Mouse (Mus musculus): ENCODE measurements around the gene Casp14. TPM values are rescaled to one million over a fixed set of nuclear protein-coding genes. Genes with fewer than 3 reads are reported as not detected.

Gene Casp14
- not detected in 2 replicates for polyA plus RNA-seq (2015; fragmentation: Nextera tagmentation; extraction: Ambion mirVana)

- H3K9ac ChIP-seq = no peak within 1 kb of the TSS
- H3K4me3 ChIP-seq (replicated peaks) = no peak within 1 kb of the TSS
- no peak within 1 kb of the TSS for H3K4me2 ChIP-seq
- no peak within 1 kb of the TSS for H3K27ac ChIP-seq (replicated peaks)
- H3K27me3 ChIP-seq = no peaks in the 10 kb centered on the region
- 53% methylated on average over 11 of the region's 11 CpGs for WGBS (ENCODE audit: insufficient replicate concordance)
- no peak for ATAC-seq (ENCODE audit: insufficient read depth)
- H3K36me3 ChIP-seq (replicated peaks) = no peaks in the 10 kb centered on the region
- H3K4me1 ChIP-seq (replicated peaks) = no peaks in the 10 kb centered on the region
- no peaks in the 10 kb centered on the region for H3K9me3 ChIP-seq (replicated peaks)
Observed at GRCm38 (mm10) chr10:78718056-78718455, at the start of gene Casp14. Gene Casp14, minus strand, starts transcription at chr10:78718294.

GRCm38 (mm10) chr10:78765570-78765969, 47.5 kb upstream of the Casp14 start:
- H3K4me1 ChIP-seq (replicated peaks) = no peaks in the 10 kb centered on the region
- ATAC-seq (ENCODE audit: insufficient read depth) = no peak
- no peaks in the 10 kb centered on the region for H3K9me3 ChIP-seq (replicated peaks)
- H3K4me3 ChIP-seq (replicated peaks) = no peak overlapping the region
- no peak overlapping the region for H3K4me2 ChIP-seq
- no peaks in the 10 kb centered on the region for H3K36me3 ChIP-seq (replicated peaks)
- no peak overlapping the region for H3K9ac ChIP-seq
- no peaks in the 10 kb centered on the region for H3K27me3 ChIP-seq
- no peak overlapping the region for H3K27ac ChIP-seq (replicated peaks)
- 46% methylated on average over 1 of the region's 1 CpGs for WGBS (ENCODE audit: insufficient replicate concordance)

GRCm38 (mm10) chr10:78756021-78756420, 37.9 kb upstream of the Casp14 start:
- H3K4me1 ChIP-seq (replicated peaks) = no peaks in the 10 kb centered on the region
- H3K27me3 ChIP-seq = peaks cover 23% of the 10 kb centered on the region
- H3K27ac ChIP-seq (replicated peaks) = no peak overlapping the region
- no peak overlapping the region for H3K9ac ChIP-seq
- no peak overlapping the region for H3K4me2 ChIP-seq
- H3K4me3 ChIP-seq (replicated peaks) = no peak overlapping the region
- no peaks in the 10 kb centered on the region for H3K36me3 ChIP-seq (replicated peaks)
- WGBS (ENCODE audit: insufficient replicate concordance) = 35% methylated on average over 6 of the region's 6 CpGs
- H3K9me3 ChIP-seq (replicated peaks) = no peaks in the 10 kb centered on the region
- no peak for ATAC-seq (ENCODE audit: insufficient read depth)

- Histone ChIP-seq H3K9ac (no peak within 1 kb of the TSS), H3K4me3 (replicated peaks) (peak within 1 kb of the TSS; percentile 29), H3K4me1 (replicated peaks) (no peaks in the 10 kb centered on the region), H3K27ac (replicated peaks) (no peak within 1 kb of the TSS), H3K9me3 (replicated peaks) (no peaks in the 10 kb centered on the region), H3K27me3 (peaks cover 28% of the 10 kb centered on the region), H3K4me2 (peak within 1 kb of the TSS; percentile 52), H3K36me3 (replicated peaks) (no peaks in the 10 kb centered on the region)
- 3% methylated on average over 60 of the region's 61 CpGs for WGBS (ENCODE audit: insufficient replicate concordance)
- no peak for ATAC-seq (ENCODE audit: insufficient read depth)
Observed at GRCm38 (mm10) chr10:78752452-78753191, 34.5 kb upstream of the Casp14 start, which contains the start of gene Ccdc105. Gene Ccdc105, minus strand, starts transcription at chr10:78753065.

GRCm38 (mm10) chr10:78748946-78749345, 30.9 kb upstream of the Casp14 start:
- ATAC-seq (ENCODE audit: insufficient read depth) = no peak
- H3K27ac ChIP-seq (replicated peaks) = no peak overlapping the region
- 58% methylated on average over 6 of the region's 6 CpGs for WGBS (ENCODE audit: insufficient replicate concordance)

GRCm38 (mm10) chr10:78748161-78748560, 30.1 kb upstream of the Casp14 start:
- WGBS (ENCODE audit: insufficient replicate concordance) = 60% methylated on average over 13 of the region's 13 CpGs
- Histone ChIP-seq H3K27ac (replicated peaks) (no peak overlapping the region), H3K4me2 (no peak overlapping the region), H3K9ac (no peak overlapping the region), H3K27me3 (peaks cover 37% of the 10 kb centered on the region), H3K4me3 (replicated peaks) (no peak overlapping the region), H3K4me1 (replicated peaks) (no peaks in the 10 kb centered on the region), H3K9me3 (replicated peaks) (no peaks in the 10 kb centered on the region), H3K36me3 (replicated peaks) (no peaks in the 10 kb centered on the region)
- no peak for ATAC-seq (ENCODE audit: insufficient read depth)

More at GRCm38 (mm10) chr10:78748946-78749345, 30.9 kb upstream of the Casp14 start:
- H3K27me3 ChIP-seq = peaks cover 40% of the 10 kb centered on the region
- no peak overlapping the region for H3K9ac ChIP-seq
- no peaks in the 10 kb centered on the region for H3K4me1 ChIP-seq (replicated peaks)
- no peak overlapping the region for H3K4me3 ChIP-seq (replicated peaks)
- no peaks in the 10 kb centered on the region for H3K36me3 ChIP-seq (replicated peaks)
- no peak overlapping the region for H3K4me2 ChIP-seq
- H3K9me3 ChIP-seq (replicated peaks) = no peaks in the 10 kb centered on the region

GRCm38 (mm10) chr10:78747035-78747721, 29.1 kb upstream of the Casp14 start:
- peaks cover 27% of the 10 kb centered on the region for H3K27me3 ChIP-seq
- no peak for ATAC-seq (ENCODE audit: insufficient read depth)
- H3K4me1 ChIP-seq (replicated peaks) = no peaks in the 10 kb centered on the region
- H3K9me3 ChIP-seq (replicated peaks) = no peaks in the 10 kb centered on the region
- no peaks in the 10 kb centered on the region for H3K36me3 ChIP-seq (replicated peaks)
- H3K27ac ChIP-seq (replicated peaks) = no peak overlapping the region
- H3K9ac ChIP-seq = no peak overlapping the region
- H3K4me3 ChIP-seq (replicated peaks) = no peak overlapping the region
- 4% methylated on average over 27 of the region's 27 CpGs for WGBS (ENCODE audit: insufficient replicate concordance)
- H3K4me2 ChIP-seq = peak overlapping the region; percentile 23; the same call in 1 of the 2 replicates

GRCm38 (mm10) chr10:78745453-78746232, 27.5 kb upstream of the Casp14 start:
- whole genome bisulfite sequencing (ENCODE audit: insufficient replicate concordance) = 33% methylated on average over 4 of the region's 4 CpGs
- H3K4me3 ChIP-seq (replicated peaks) = no peak overlapping the region
- ATAC-seq (ENCODE audit: insufficient read depth) = no peak

GRCm38 (mm10) chr10:78743721-78744120, 25.6 kb upstream of the Casp14 start:
- H3K9me3 ChIP-seq (replicated peaks) = no peaks in the 10 kb centered on the region
- H3K27ac ChIP-seq (replicated peaks) = no peak overlapping the region
- H3K36me3 ChIP-seq (replicated peaks) = no peaks in the 10 kb centered on the region
- no peak overlapping the region for H3K4me2 ChIP-seq
- no peak overlapping the region for H3K4me3 ChIP-seq (replicated peaks)
- H3K9ac ChIP-seq = no peak overlapping the region
- H3K4me1 ChIP-seq (replicated peaks) = no peaks in the 10 kb centered on the region
- H3K27me3 ChIP-seq = peaks cover 12% of the 10 kb centered on the region
- ATAC-seq (ENCODE audit: insufficient read depth) = no peak

More at GRCm38 (mm10) chr10:78745453-78746232, 27.5 kb upstream of the Casp14 start:
- no peaks in the 10 kb centered on the region for H3K4me1 ChIP-seq (replicated peaks)
- no peak overlapping the region for H3K27ac ChIP-seq (replicated peaks)
- H3K4me2 ChIP-seq = no peak overlapping the region
- H3K9me3 ChIP-seq (replicated peaks) = no peaks in the 10 kb centered on the region
- no peak overlapping the region for H3K9ac ChIP-seq
- no peaks in the 10 kb centered on the region for H3K36me3 ChIP-seq (replicated peaks)
- peaks cover 14% of the 10 kb centered on the region for H3K27me3 ChIP-seq

GRCm38 (mm10) chr10:78739821-78740220, 21.7 kb upstream of the Casp14 start:
- no peaks in the 10 kb centered on the region for H3K9me3 ChIP-seq (replicated peaks)
- no peaks in the 10 kb centered on the region for H3K36me3 ChIP-seq (replicated peaks)
- H3K4me1 ChIP-seq (replicated peaks) = no peaks in the 10 kb centered on the region
- 46% methylated on average over 4 of the region's 4 CpGs for WGBS (ENCODE audit: insufficient replicate concordance)
- no peak overlapping the region for H3K4me3 ChIP-seq (replicated peaks)
- H3K27ac ChIP-seq (replicated peaks) = no peak overlapping the region
- no peaks in the 10 kb centered on the region for H3K27me3 ChIP-seq
- no peak overlapping the region for H3K9ac ChIP-seq
- no peak for ATAC-seq (ENCODE audit: insufficient read depth)
- no peak overlapping the region for H3K4me2 ChIP-seq

- 65% methylated on average over 5 of the region's 5 CpGs for WGBS (ENCODE audit: insufficient replicate concordance)
- H3K4me3 ChIP-seq (replicated peaks) = no peak overlapping the region
- no peaks in the 10 kb centered on the region for H3K9me3 ChIP-seq (replicated peaks)
- H3K27me3 ChIP-seq = no peaks in the 10 kb centered on the region
- no peaks in the 10 kb centered on the region for H3K36me3 ChIP-seq (replicated peaks)
- no peak for ATAC-seq (ENCODE audit: insufficient read depth)
- no peak overlapping the region for H3K27ac ChIP-seq (replicated peaks)
- no peak overlapping the region for H3K4me2 ChIP-seq
- H3K9ac ChIP-seq = no peak overlapping the region
- H3K4me1 ChIP-seq (replicated peaks) = no peaks in the 10 kb centered on the region
Observed at GRCm38 (mm10) chr10:78727876-78728275, 9.8 kb upstream of the Casp14 start.
